Mouse (Mus musculus): Measurements from ENCODE around the gene Ntm. TPM values are rescaled to one million over a fixed set of nuclear protein-coding genes. Genes with fewer than 3 reads are reported as not detected.

Gene Ntm
- polyA plus RNA-seq, 1 experiment from 2014 or later = not detected

DNA sequence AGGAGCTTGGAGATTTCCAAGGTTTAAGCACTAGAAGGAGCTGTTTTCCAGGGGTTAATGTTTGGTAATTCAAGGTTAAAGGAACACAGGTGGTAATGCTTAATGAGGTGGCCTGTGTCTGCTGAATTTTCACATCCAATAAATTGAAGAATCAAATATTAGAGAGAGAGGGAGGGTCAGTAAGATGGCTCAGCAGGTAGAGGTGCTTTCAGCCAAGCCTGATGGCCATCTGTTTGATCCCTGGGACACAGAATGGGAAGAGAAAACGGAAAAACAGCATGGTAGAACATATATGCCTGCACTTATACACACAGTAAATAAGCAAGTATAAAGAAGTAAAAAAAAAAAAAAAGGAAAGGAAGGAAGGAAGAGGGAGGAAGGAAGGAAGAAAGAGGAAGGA is 890.9 kb downstream of the Ntm start:
- WGBS (ENCODE audit: missing documents) = 57% methylated on average over 1 of the region's 1 CpGs
- Histone ChIP-seq H3K36me3 (ENCODE audit: inconsistent target) (no peaks in the 10 kb centered on the region), H3K79me2 (ENCODE audit: inconsistent target) (no peaks in the 10 kb centered on the region), H3K4me3 (ENCODE audit: inconsistent target) (no peak overlapping the region), H3K27ac (no peak overlapping the region)

DNA sequence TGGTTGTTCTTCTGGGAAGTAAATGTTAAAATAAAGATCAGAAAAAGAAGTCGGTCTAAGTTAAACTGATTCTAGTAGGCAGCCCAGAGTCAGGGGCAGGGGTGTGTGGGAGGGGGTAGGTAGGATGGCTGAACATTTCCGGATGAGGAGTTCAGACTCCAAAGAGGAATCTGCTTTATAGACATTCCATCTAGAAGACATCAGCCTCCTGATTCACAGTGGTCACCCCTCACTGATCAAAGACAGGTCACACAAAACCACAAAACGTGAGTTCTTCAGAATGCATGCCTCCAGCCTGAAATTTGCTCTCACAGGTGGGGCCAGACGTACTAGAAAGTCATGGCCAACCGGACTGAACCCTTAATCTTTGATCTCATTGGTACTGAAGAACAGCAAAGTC is 895.4 kb downstream of the Ntm start:
- 76% methylated on average over 5 of the region's 5 CpGs for WGBS (ENCODE audit: missing documents)
- Histone ChIP-seq H3K4me3 (ENCODE audit: inconsistent target) (no peak overlapping the region), H3K36me3 (ENCODE audit: inconsistent target) (no peaks in the 10 kb centered on the region), H3K79me2 (ENCODE audit: inconsistent target) (no peaks in the 10 kb centered on the region), H3K27ac (no peak overlapping the region)

DNA sequence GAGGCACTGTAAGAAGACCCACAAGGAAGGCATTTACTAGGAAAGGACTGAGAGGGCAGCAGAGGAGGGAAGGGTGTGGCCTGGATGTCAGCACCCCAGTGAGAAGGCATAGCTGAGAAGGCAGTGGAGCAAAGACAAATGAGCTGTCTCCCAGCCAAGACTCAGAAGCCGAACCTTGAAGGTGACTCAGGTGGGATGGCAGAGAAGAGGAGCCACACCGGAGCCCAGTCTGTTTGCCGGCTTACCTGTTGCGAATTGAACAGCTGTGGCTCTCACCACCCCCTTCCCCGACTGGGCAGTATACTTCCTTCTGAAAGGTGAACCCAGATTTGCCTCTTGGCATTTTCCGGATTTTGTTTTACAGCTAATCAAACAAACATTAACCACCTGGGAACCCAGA is 902.6 kb downstream of the Ntm start:
- 69% methylated on average over 4 of the region's 6 CpGs for WGBS (ENCODE audit: missing documents)
- no peaks in the 10 kb centered on the region for H3K79me2 ChIP-seq (ENCODE audit: inconsistent target)
- no peaks in the 10 kb centered on the region for H3K36me3 ChIP-seq (ENCODE audit: inconsistent target)
- no peak overlapping the region for H3K4me3 ChIP-seq (ENCODE audit: inconsistent target)
- no peak overlapping the region for H3K27ac ChIP-seq

DNA sequence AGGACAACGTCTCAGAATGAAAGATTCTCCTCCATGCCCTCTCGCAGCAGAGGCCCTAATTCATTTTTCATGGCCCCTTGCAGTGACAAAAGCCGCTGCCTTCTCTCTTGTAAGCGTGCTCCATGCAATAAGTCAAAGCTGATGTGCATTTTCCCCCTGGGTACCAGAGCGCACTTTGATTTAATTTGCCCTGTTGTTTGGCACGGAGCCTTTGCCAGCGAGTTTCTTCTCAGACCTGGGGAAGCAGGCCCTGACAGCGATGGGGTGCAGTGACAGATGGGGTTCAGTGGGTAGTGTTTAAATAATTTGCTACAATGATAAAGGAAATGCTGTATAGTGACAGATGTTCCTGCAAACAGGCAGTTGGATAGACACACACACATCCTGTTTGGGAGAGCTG is 904.1 kb downstream of the Ntm start:
- Histone ChIP-seq H3K36me3 (ENCODE audit: inconsistent target) (no peaks in the 10 kb centered on the region), H3K27ac (no peak overlapping the region), H3K4me3 (ENCODE audit: inconsistent target) (no peak overlapping the region), H3K79me2 (ENCODE audit: inconsistent target) (no peaks in the 10 kb centered on the region)
- WGBS (ENCODE audit: missing documents) = 89% methylated on average over 6 of the region's 8 CpGs

DNA sequence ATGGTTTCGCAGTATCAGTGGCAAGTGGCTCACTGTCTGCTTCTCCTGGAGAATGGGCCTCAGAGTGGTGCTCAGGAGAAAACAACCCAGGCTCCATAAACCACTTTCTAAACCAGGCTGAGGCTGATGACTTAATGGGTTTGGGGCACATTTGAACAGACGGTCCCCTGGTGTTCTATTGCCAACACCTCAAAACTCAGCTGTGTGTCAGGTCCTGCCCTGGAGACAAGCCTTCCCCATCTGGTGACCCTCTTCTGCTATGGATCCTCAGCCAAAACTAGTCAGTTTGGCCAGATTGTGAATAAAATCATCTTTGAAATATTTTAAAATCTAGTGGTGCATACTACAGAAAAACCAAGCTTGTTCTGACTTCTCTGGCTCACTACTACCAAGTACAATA is 907.3 kb downstream of the Ntm start:
- Histone ChIP-seq H3K36me3 (ENCODE audit: inconsistent target) (no peaks in the 10 kb centered on the region), H3K27ac (no peak overlapping the region), H3K4me3 (ENCODE audit: inconsistent target) (no peak overlapping the region), H3K79me2 (ENCODE audit: inconsistent target) (no peaks in the 10 kb centered on the region)
- WGBS (ENCODE audit: missing documents) = 79% methylated on average over 2 of the region's 2 CpGs

DNA sequence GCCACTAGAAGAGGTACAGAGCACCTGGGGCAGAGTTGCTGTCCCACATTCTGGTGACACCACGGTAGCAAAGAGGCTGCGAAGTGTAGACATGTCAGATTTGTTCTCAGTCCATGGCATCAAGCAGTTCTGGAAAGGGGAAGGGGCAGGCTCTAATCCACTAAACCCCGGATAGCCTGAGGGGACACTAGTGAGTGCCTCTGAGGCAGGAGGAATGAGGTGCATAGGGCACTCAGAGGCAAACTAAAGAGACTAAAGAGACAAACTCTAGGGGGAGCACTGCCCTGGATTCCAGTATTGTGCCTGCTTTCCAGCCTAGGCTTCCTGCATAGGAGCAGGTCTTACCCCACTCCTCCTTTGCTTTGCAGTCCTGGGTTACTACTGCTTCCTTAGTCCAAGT is 926.5 kb downstream of the Ntm start:
- Histone ChIP-seq H3K36me3 (ENCODE audit: inconsistent target) (no peaks in the 10 kb centered on the region), H3K27ac (no peak overlapping the region), H3K4me3 (ENCODE audit: inconsistent target) (no peak overlapping the region), H3K79me2 (ENCODE audit: inconsistent target) (no peaks in the 10 kb centered on the region)
- 63% methylated on average over 3 of the region's 3 CpGs for WGBS (ENCODE audit: missing documents)

- no peaks in the 10 kb centered on the region for H3K36me3 ChIP-seq (ENCODE audit: inconsistent target)
- 40% methylated on average over 3 of the region's 4 CpGs for WGBS (ENCODE audit: missing documents)
- no peak overlapping the region for H3K27ac ChIP-seq
- H3K4me3 ChIP-seq (ENCODE audit: inconsistent target) = no peak overlapping the region
- no peaks in the 10 kb centered on the region for H3K79me2 ChIP-seq (ENCODE audit: inconsistent target)
These were observed 926.9 kb downstream of the Ntm start for GRCm38 (mm10) chr9:29036058-29036457.

- H3K79me2 ChIP-seq (ENCODE audit: inconsistent target) = no peaks in the 10 kb centered on the region
- H3K4me3 ChIP-seq (ENCODE audit: inconsistent target) = no peak overlapping the region
- no peak overlapping the region for H3K27ac ChIP-seq
- no peaks in the 10 kb centered on the region for H3K36me3 ChIP-seq (ENCODE audit: inconsistent target)
- WGBS (ENCODE audit: missing documents) = 84% methylated on average over 6 of the region's 6 CpGs
These were observed 936.5 kb downstream of the Ntm start for GRCm38 (mm10) chr9:29026410-29026809.

GRCm38 (mm10) chr9:29025603-29026002 is 937.3 kb downstream of the Ntm start:
- H3K4me3 ChIP-seq (ENCODE audit: inconsistent target) = no peak overlapping the region
- H3K36me3 ChIP-seq (ENCODE audit: inconsistent target) = no peaks in the 10 kb centered on the region
- no peaks in the 10 kb centered on the region for H3K79me2 ChIP-seq (ENCODE audit: inconsistent target)
- 74% methylated on average over 4 of the region's 4 CpGs for WGBS (ENCODE audit: missing documents)
- no peak overlapping the region for H3K27ac ChIP-seq

- 33% methylated on average over 1 of the region's 1 CpGs for WGBS (ENCODE audit: missing documents)
- H3K4me3 ChIP-seq (ENCODE audit: inconsistent target) = no peak overlapping the region
- no peaks in the 10 kb centered on the region for H3K36me3 ChIP-seq (ENCODE audit: inconsistent target)
- H3K27ac ChIP-seq = no peak overlapping the region
- no peaks in the 10 kb centered on the region for H3K79me2 ChIP-seq (ENCODE audit: inconsistent target)
These were observed 937.8 kb downstream of the Ntm start for GRCm38 (mm10) chr9:29025104-29025503.

DNA sequence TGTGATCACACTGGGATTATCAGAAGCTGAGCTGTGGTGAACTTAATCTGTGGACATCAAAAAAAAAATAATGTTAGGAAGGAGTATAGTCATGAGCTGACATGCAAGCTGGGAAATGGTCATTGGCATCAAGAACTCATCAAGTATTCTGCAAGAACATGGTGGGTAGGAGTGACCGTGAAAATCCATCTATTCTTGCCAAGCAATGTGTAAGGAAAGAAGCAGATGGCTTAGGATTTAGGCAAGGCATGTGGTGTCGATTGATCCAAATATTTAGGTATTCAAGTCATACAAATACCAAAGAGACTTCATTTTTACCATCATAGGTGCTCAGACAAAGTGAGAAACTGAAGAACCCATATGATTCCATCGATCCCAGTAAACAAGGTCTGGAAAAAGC is 946.1 kb downstream of the Ntm start:
- no peaks in the 10 kb centered on the region for H3K36me3 ChIP-seq (ENCODE audit: inconsistent target)
- H3K4me3 ChIP-seq (ENCODE audit: inconsistent target) = no peak overlapping the region
- no peaks in the 10 kb centered on the region for H3K79me2 ChIP-seq (ENCODE audit: inconsistent target)
- no peak overlapping the region for H3K27ac ChIP-seq
- WGBS (ENCODE audit: missing documents) = 69% methylated on average over 3 of the region's 3 CpGs

GRCm38 (mm10) chr9:29013881-29014280 is 949.1 kb downstream of the Ntm start:
- H3K27ac ChIP-seq = no peak overlapping the region
- H3K4me3 ChIP-seq (ENCODE audit: inconsistent target) = no peak overlapping the region
- WGBS (ENCODE audit: missing documents) = 91% methylated on average over 15 of the region's 17 CpGs
- no peaks in the 10 kb centered on the region for H3K36me3 ChIP-seq (ENCODE audit: inconsistent target)
- no peaks in the 10 kb centered on the region for H3K79me2 ChIP-seq (ENCODE audit: inconsistent target)

DNA sequence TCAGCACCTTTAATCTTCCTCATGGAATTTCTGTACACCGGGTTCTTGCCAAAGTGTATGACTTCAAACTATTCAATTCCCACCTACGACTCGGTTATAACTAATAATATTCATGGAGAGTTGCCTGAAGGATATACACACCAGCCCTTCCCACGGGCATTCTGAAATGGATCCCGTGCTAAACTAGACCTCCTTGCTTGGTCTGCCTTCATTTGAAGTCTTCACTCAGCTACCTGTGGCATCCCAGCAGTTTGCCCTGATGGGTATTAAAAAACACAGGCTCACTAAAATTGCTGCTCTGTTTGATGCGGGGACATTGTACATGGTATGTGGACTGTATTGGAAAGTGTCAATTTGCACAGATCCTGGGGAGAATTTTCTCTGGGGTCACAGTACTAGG is 950.4 kb downstream of the Ntm start:
- no peaks in the 10 kb centered on the region for H3K79me2 ChIP-seq (ENCODE audit: inconsistent target)
- no peak overlapping the region for H3K4me3 ChIP-seq (ENCODE audit: inconsistent target)
- WGBS (ENCODE audit: missing documents) = 91% methylated on average over 6 of the region's 6 CpGs
- H3K27ac ChIP-seq = no peak overlapping the region
- H3K36me3 ChIP-seq (ENCODE audit: inconsistent target) = no peaks in the 10 kb centered on the region

- no peaks in the 10 kb centered on the region for H3K79me2 ChIP-seq (ENCODE audit: inconsistent target)
- WGBS (ENCODE audit: missing documents) = 72% methylated on average over 3 of the region's 3 CpGs
- H3K36me3 ChIP-seq (ENCODE audit: inconsistent target) = no peaks in the 10 kb centered on the region
- H3K4me3 ChIP-seq (ENCODE audit: inconsistent target) = no peak overlapping the region
- no peak overlapping the region for H3K27ac ChIP-seq
These were observed 951.5 kb downstream of the Ntm start for GRCm38 (mm10) chr9:29011476-29011875.

GRCm38 (mm10) chr9:29004534-29004933 is 958.4 kb downstream of the Ntm start:
- Histone ChIP-seq H3K4me3 (ENCODE audit: inconsistent target) (no peak overlapping the region), H3K36me3 (ENCODE audit: inconsistent target) (no peaks in the 10 kb centered on the region), H3K79me2 (ENCODE audit: inconsistent target) (no peaks in the 10 kb centered on the region), H3K27ac (no peak overlapping the region)
- WGBS (ENCODE audit: missing documents) = 89% methylated on average over 7 of the region's 7 CpGs

GRCm38 (mm10) chr9:28999951-29000351 is 963.0 kb downstream of the Ntm start:
- Histone ChIP-seq H3K36me3 (ENCODE audit: inconsistent target) (no peaks in the 10 kb centered on the region), H3K27ac (no peak overlapping the region), H3K4me3 (ENCODE audit: inconsistent target) (no peak overlapping the region), H3K79me2 (ENCODE audit: inconsistent target) (no peaks in the 10 kb centered on the region)
- WGBS (ENCODE audit: missing documents) = 33% methylated on average over 4 of the region's 4 CpGs
